Mouse (Mus musculus): Measurements from ENCODE around the gene Gng10. TPM values are rescaled to one million over a fixed set of nuclear protein-coding genes. Genes with fewer than 3 reads are reported as not detected.

Gene Gng10
- polyA plus RNA-seq, 1 experiment from 2014 or later: 183 TPM

- H3K36me3 ChIP-seq: no peaks in the 10 kb centered on the region
- H3K27ac ChIP-seq: no peak overlapping the region
- ATAC-seq (ENCODE audit: insufficient number of reproducible peaks, insufficient read depth, low FRiP score, low TSS enrichment): no peak
- H3K4me3 ChIP-seq: no peak overlapping the region
- H3K9ac ChIP-seq: no peak overlapping the region
- no peaks in the 10 kb centered on the region for H3K27me3 ChIP-seq
- 8% methylated on average over 2 of the region's 2 CpGs for WGBS
- no peaks in the 10 kb centered on the region for H3K9me3 ChIP-seq
- no peak overlapping the region for H3K4me2 ChIP-seq (replicated peaks)
- H3K4me1 ChIP-seq: peaks cover 12% of the 10 kb centered on the region
Observed at GRCm38 (mm10) chr4:58999686-59000085, 35.2 kb upstream of the Gng10 start.

GRCm38 (mm10) chr4:59000614-59001013 is 34.3 kb upstream of the Gng10 start:
- 0% methylated on average over 2 of the region's 2 CpGs for WGBS
- ATAC-seq (ENCODE audit: insufficient number of reproducible peaks, insufficient read depth, low FRiP score, low TSS enrichment): no peak
- H3K9ac ChIP-seq: no peak overlapping the region

GRCm38 (mm10) chr4:59002948-59003805 is 31.7 kb upstream of the Gng10 start, which contains the start of gene Gm20503:
TSS of gene Gm20503 (plus strand) at chr4:59003210.
- Histone ChIP-seq H3K9me3 (no peaks in the 10 kb centered on the region), H3K4me2 (replicated peaks) (peak within 1 kb of the TSS; percentile 90), H3K9ac (peak within 1 kb of the TSS; percentile 91), H3K36me3 (no peaks in the 10 kb centered on the region), H3K27ac (peak within 1 kb of the TSS; percentile 85), H3K4me1 (peaks cover 20% of the 10 kb centered on the region), H3K27me3 (no peaks in the 10 kb centered on the region), H3K4me3 (peak within 1 kb of the TSS; percentile 90)
- WGBS: under 1% methylated on average over 83 of the region's 89 CpGs
- ATAC-seq (ENCODE audit: insufficient number of reproducible peaks, insufficient read depth, low FRiP score, low TSS enrichment): peak; percentile 98

More at GRCm38 (mm10) chr4:59000614-59001013, 34.3 kb upstream of the Gng10 start:
- Histone ChIP-seq H3K27ac (no peak overlapping the region), H3K9me3 (no peaks in the 10 kb centered on the region), H3K27me3 (no peaks in the 10 kb centered on the region), H3K4me1 (peaks cover 20% of the 10 kb centered on the region), H3K36me3 (no peaks in the 10 kb centered on the region), H3K4me2 (replicated peaks) (no peak overlapping the region), H3K4me3 (no peak overlapping the region)

GRCm38 (mm10) chr4:59003806-59004200 is 31.1 kb upstream of the Gng10 start:
- H3K4me3 ChIP-seq: peak overlapping the region; percentile 90
- H3K9ac ChIP-seq: peak overlapping the region; percentile 91
- no peaks in the 10 kb centered on the region for H3K27me3 ChIP-seq
- ATAC-seq (ENCODE audit: insufficient number of reproducible peaks, insufficient read depth, low FRiP score, low TSS enrichment): no peak
- H3K4me2 ChIP-seq (replicated peaks): peak overlapping the region; percentile 90
- H3K36me3 ChIP-seq: no peaks in the 10 kb centered on the region
- H3K4me1 ChIP-seq: peaks cover 20% of the 10 kb centered on the region
- no peaks in the 10 kb centered on the region for H3K9me3 ChIP-seq
- 27% methylated on average over 7 of the region's 7 CpGs for WGBS
- H3K27ac ChIP-seq: no peak overlapping the region

- no peak overlapping the region for H3K4me3 ChIP-seq
- no peak overlapping the region for H3K9ac ChIP-seq
- H3K4me1 ChIP-seq: peaks cover 20% of the 10 kb centered on the region
- H3K4me2 ChIP-seq (replicated peaks): no peak overlapping the region
- 40% methylated on average over 8 of the region's 8 CpGs for WGBS
- ATAC-seq (ENCODE audit: insufficient number of reproducible peaks, insufficient read depth, low FRiP score, low TSS enrichment): no peak
- no peaks in the 10 kb centered on the region for H3K36me3 ChIP-seq
- H3K27me3 ChIP-seq: no peaks in the 10 kb centered on the region
- no peak overlapping the region for H3K27ac ChIP-seq
- H3K9me3 ChIP-seq: no peaks in the 10 kb centered on the region
Observed at GRCm38 (mm10) chr4:59006211-59006610, 28.7 kb upstream of the Gng10 start.

GRCm38 (mm10) chr4:59007016-59007415 is 27.9 kb upstream of the Gng10 start:
- no peak for ATAC-seq (ENCODE audit: insufficient number of reproducible peaks, insufficient read depth, low FRiP score, low TSS enrichment)
- Histone ChIP-seq H3K27ac (no peak overlapping the region), H3K27me3 (no peaks in the 10 kb centered on the region), H3K4me1 (peaks cover 20% of the 10 kb centered on the region), H3K9ac (no peak overlapping the region), H3K4me2 (replicated peaks) (no peak overlapping the region), H3K9me3 (no peaks in the 10 kb centered on the region), H3K36me3 (no peaks in the 10 kb centered on the region), H3K4me3 (no peak overlapping the region)
- WGBS: 69% methylated on average over 6 of the region's 6 CpGs

- ATAC-seq (ENCODE audit: insufficient number of reproducible peaks, insufficient read depth, low FRiP score, low TSS enrichment): no peak
- Histone ChIP-seq H3K9ac (no peak overlapping the region), H3K4me2 (replicated peaks) (no peak overlapping the region), H3K9me3 (no peaks in the 10 kb centered on the region), H3K27me3 (no peaks in the 10 kb centered on the region), H3K27ac (no peak overlapping the region), H3K4me1 (peaks cover 17% of the 10 kb centered on the region), H3K36me3 (no peaks in the 10 kb centered on the region), H3K4me3 (no peak overlapping the region)
- 63% methylated on average over 5 of the region's 5 CpGs for WGBS
Observed at GRCm38 (mm10) chr4:59007974-59008373, 26.9 kb upstream of the Gng10 start.

- H3K27ac ChIP-seq: no peak overlapping the region
- 0 out of 2 replicates have a peak, but pooled peaks cover 4% of the 10 kb centered on the region for H3K36me3 ChIP-seq
- H3K27me3 ChIP-seq: no peaks in the 10 kb centered on the region
- no peak overlapping the region for H3K4me3 ChIP-seq
- peaks cover 13% of the 10 kb centered on the region for H3K4me1 ChIP-seq
- no peaks in the 10 kb centered on the region for H3K9me3 ChIP-seq
- no peak overlapping the region for H3K9ac ChIP-seq
- 86% methylated on average over 7 of the region's 7 CpGs for WGBS
- no peak for ATAC-seq (ENCODE audit: insufficient number of reproducible peaks, insufficient read depth, low FRiP score, low TSS enrichment)
- no peak overlapping the region for H3K4me2 ChIP-seq (replicated peaks)
Observed at GRCm38 (mm10) chr4:59009186-59009585, 25.7 kb upstream of the Gng10 start.

- ATAC-seq (ENCODE audit: insufficient number of reproducible peaks, insufficient read depth, low FRiP score, low TSS enrichment): no peak
- H3K9me3 ChIP-seq: no peaks in the 10 kb centered on the region
- H3K27me3 ChIP-seq: no peaks in the 10 kb centered on the region
- 0 out of 2 replicates have a peak, but pooled peaks cover 5% of the 10 kb centered on the region for H3K36me3 ChIP-seq
- H3K4me3 ChIP-seq: no peak overlapping the region
- 74% methylated on average over 4 of the region's 4 CpGs for WGBS
- H3K4me1 ChIP-seq: peaks cover 8% of the 10 kb centered on the region
- H3K9ac ChIP-seq: no peak overlapping the region
- no peak overlapping the region for H3K27ac ChIP-seq
- H3K4me2 ChIP-seq (replicated peaks): no peak overlapping the region
Observed at GRCm38 (mm10) chr4:59009696-59010095, 25.2 kb upstream of the Gng10 start.

- no peaks in the 10 kb centered on the region; the same call in 1 of the 2 replicates for H3K4me1 ChIP-seq
- H3K36me3 ChIP-seq: 0 out of 2 replicates have a peak, but pooled peaks cover 5% of the 10 kb centered on the region
- H3K27me3 ChIP-seq: no peaks in the 10 kb centered on the region
- no peak overlapping the region for H3K9ac ChIP-seq
- 72% methylated on average over 3 of the region's 3 CpGs for WGBS
- no peak overlapping the region for H3K4me3 ChIP-seq
- H3K9me3 ChIP-seq: no peaks in the 10 kb centered on the region
- no peak overlapping the region for H3K4me2 ChIP-seq (replicated peaks)
- no peak overlapping the region for H3K27ac ChIP-seq
- no peak for ATAC-seq (ENCODE audit: insufficient number of reproducible peaks, insufficient read depth, low FRiP score, low TSS enrichment)
Observed at GRCm38 (mm10) chr4:59011446-59011845, 23.4 kb upstream of the Gng10 start.

GRCm38 (mm10) chr4:59015181-59015580 is 19.7 kb upstream of the Gng10 start:
- no peak overlapping the region for H3K4me2 ChIP-seq (replicated peaks)
- no peak overlapping the region for H3K4me3 ChIP-seq
- H3K27ac ChIP-seq: no peak overlapping the region
- whole genome bisulfite sequencing: 86% methylated on average over 3 of the region's 3 CpGs
- no peaks in the 10 kb centered on the region for H3K27me3 ChIP-seq
- no peak for ATAC-seq (ENCODE audit: insufficient number of reproducible peaks, insufficient read depth, low FRiP score, low TSS enrichment)
- H3K4me1 ChIP-seq: no peaks in the 10 kb centered on the region
- H3K36me3 ChIP-seq: peaks cover 26% of the 10 kb centered on the region
- no peaks in the 10 kb centered on the region for H3K9me3 ChIP-seq
- no peak overlapping the region for H3K9ac ChIP-seq

GRCm38 (mm10) chr4:59016922-59017321 is 18.0 kb upstream of the Gng10 start:
- no peak overlapping the region for H3K4me2 ChIP-seq (replicated peaks)
- H3K27me3 ChIP-seq: no peaks in the 10 kb centered on the region
- H3K4me1 ChIP-seq: no peaks in the 10 kb centered on the region
- ATAC-seq (ENCODE audit: insufficient number of reproducible peaks, insufficient read depth, low FRiP score, low TSS enrichment): no peak
- H3K27ac ChIP-seq: no peak overlapping the region
- H3K36me3 ChIP-seq: peaks cover 35% of the 10 kb centered on the region
- H3K9ac ChIP-seq: no peak overlapping the region
- WGBS: 93% methylated on average over 2 of the region's 2 CpGs
- no peaks in the 10 kb centered on the region for H3K9me3 ChIP-seq
- no peak overlapping the region for H3K4me3 ChIP-seq

Data from embryonic facial prominence, embryonic 12.5 days (tissue).